Mouse (Mus musculus): ENCODE data around the gene Grhpr.

GRCm38 (mm10) chr4:44976921-44977710 is 4.1 kb upstream of the Grhpr start:
- TF ChIP-seq NANOG (IDR thresholded peaks at IDR 0.05; ENCODE audit: borderline replicate concordance, low read length) (no peak), CTCF (conservative IDR thresholded peaks at IDR 0.05; ENCODE audit: low read length) (peak; percentile 42)

All from E14TG2a.4 (cell line).